Mouse (Mus musculus): Measurements from ENCODE around the gene Sncb.
A peak's percentile ranks its signal among the peaks of the same experiment; 100 is the strongest.

Sncb gene

GRCm38 (mm10) chr13:54748190-54748589 is 18.2 kb downstream of the Sncb start:
- no peak for DNase-seq (ENCODE audit: low read depth)

- DNase-seq (ENCODE audit: low read depth), result no peak
Measured at GRCm38 (mm10) chr13:54746896-54747295, 19.5 kb downstream of the Sncb start.

GRCm38 (mm10) chr13:54746110-54746509 is 20.3 kb downstream of the Sncb start:
- DNase-seq (ENCODE audit: low read depth), result no peak

GRCm38 (mm10) chr13:54738213-54738601 is 28.2 kb downstream of the Sncb start:
- no peak for DNase-seq (ENCODE audit: low read depth)

- DNase-seq (ENCODE audit: low read depth), result no peak
Measured at GRCm38 (mm10) chr13:54737488-54738212, 28.7 kb downstream of the Sncb start.

GRCm38 (mm10) chr13:54736931-54737330 is 29.5 kb downstream of the Sncb start:
- DNase-seq (ENCODE audit: low read depth), result no peak

- no peak for DNase-seq (ENCODE audit: low read depth)
Measured at GRCm38 (mm10) chr13:54726131-54726530, 40.3 kb downstream of the Sncb start.

GRCm38 (mm10) chr13:54723143-54723542 is 43.3 kb downstream of the Sncb start:
- DNase-seq (ENCODE audit: low read depth), result no peak

- peak; percentile 19 for DNase-seq (ENCODE audit: low read depth)
Measured at GRCm38 (mm10) chr13:54716916-54717315, 49.5 kb downstream of the Sncb start.

GRCm38 (mm10) chr13:54714996-54715395 is 51.4 kb downstream of the Sncb start:
- DNase-seq (ENCODE audit: low read depth), result no peak

GRCm38 (mm10) chr13:54714393-54714792 is 52.0 kb downstream of the Sncb start:
- no peak for DNase-seq (ENCODE audit: low read depth)

- no peak for DNase-seq (ENCODE audit: low read depth)
Measured at GRCm38 (mm10) chr13:54710866-54711265, 55.5 kb downstream of the Sncb start.

Data from c-Kit-positive CD71-positive TER-119-negative erythroid progenitor cells, embryonic 14.5 days (primary cell).